Mouse (Mus musculus): Measurements from ENCODE around the gene AI467606. TPM values are rescaled to one million over a fixed set of nuclear protein-coding genes. Genes with fewer than 3 reads are reported as not detected.

The AI467606 gene
- polyA plus RNA-seq, 1 experiment from 2014 or later = 1.5 TPM

DNA sequence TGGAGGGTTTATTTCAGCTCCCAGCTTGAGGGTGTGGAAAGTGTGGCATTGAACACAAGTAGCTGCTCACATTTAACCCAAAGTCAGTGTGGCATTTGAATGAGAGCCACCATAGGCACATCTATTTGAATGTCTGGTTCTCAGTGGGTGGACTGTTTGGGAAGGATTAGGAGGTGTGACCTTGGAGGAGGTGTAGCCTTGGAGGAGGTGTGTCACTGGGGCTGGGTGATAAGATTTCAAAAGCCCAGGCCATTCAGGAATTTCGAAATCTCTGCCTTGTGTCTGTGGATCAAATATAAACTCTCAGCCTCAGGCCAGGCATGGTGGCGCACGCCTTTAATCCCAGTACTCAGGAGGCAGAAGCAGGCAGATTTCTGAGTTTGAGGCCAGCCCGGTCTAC is 7.8 kb downstream of the AI467606 start:
- ATAC-seq = no peak
- Histone ChIP-seq H3K4me3 (replicated peaks) (no peak overlapping the region), H3K27ac (no peak overlapping the region), H3K27me3 (no peaks in the 10 kb centered on the region), H3K9me3 (no peaks in the 10 kb centered on the region), H3K4me2 (replicated peaks) (no peak overlapping the region), H3K4me1 (replicated peaks) (no peaks in the 10 kb centered on the region), H3K36me3 (no peaks in the 10 kb centered on the region), H3K9ac (replicated peaks) (no peak overlapping the region)
- WGBS = 92% methylated on average over 4 of the region's 4 CpGs

DNA sequence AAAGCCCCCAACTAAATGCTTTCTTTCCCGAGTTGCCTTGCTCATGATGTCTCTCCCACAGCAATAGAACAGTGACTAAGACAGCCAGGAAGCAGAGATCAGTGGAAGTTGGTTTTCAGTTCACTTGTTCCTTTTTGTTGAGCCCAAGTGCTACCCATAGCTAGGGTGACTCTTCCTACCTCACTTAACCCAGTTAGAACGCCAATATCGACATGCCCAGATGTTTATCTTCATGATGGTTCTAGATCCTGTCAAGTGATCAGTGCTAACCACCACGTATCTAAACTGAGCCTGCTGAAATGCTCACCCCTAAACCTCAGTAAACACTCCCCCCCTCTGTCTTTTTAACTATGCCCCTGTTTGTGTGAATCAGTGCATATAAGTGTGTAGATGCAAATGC is 8.4 kb downstream of the AI467606 start:
- no peaks in the 10 kb centered on the region for H3K36me3 ChIP-seq
- ATAC-seq = no peak
- no peaks in the 10 kb centered on the region for H3K27me3 ChIP-seq
- no peak overlapping the region for H3K27ac ChIP-seq
- peaks cover 4% of the 10 kb centered on the region for H3K4me1 ChIP-seq (replicated peaks)
- H3K9me3 ChIP-seq = no peaks in the 10 kb centered on the region
- no peak overlapping the region for H3K9ac ChIP-seq (replicated peaks)
- 89% methylated on average over 4 of the region's 4 CpGs for WGBS
- no peak overlapping the region for H3K4me3 ChIP-seq (replicated peaks)
- no peak overlapping the region for H3K4me2 ChIP-seq (replicated peaks)

GRCm38 (mm10) chr7:127101451-127102016 is 10.4 kb downstream of the AI467606 start:
- no peaks in the 10 kb centered on the region for H3K36me3 ChIP-seq
- ATAC-seq = no peak
- H3K4me3 ChIP-seq (replicated peaks) = no peak overlapping the region
- no peak overlapping the region for H3K27ac ChIP-seq
- peaks cover 10% of the 10 kb centered on the region for H3K4me1 ChIP-seq (replicated peaks)
- H3K9me3 ChIP-seq = no peaks in the 10 kb centered on the region
- no peak overlapping the region for H3K9ac ChIP-seq (replicated peaks)
- no peak overlapping the region for H3K4me2 ChIP-seq (replicated peaks)
- H3K27me3 ChIP-seq = no peaks in the 10 kb centered on the region
- WGBS = 46% methylated on average over 2 of the region's 2 CpGs

DNA sequence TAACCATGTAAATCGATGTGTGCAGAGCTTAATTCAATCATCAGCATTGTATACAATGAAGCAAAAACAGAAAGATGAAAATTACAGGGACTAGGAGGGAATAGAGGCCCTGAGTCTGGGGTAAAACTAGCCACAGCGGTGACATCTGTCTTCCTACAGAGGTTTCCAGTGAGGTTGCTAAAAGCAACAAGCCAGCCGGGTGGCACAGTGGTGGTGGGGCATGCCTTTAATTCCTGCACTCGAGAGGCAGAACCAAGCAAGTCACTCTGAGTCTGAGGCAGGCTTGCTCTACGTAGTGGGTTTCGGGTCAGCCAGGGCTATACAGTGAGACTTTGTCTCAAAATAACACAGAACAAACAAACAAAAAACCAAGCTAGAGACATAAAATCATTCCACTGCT is 11.0 kb downstream of the AI467606 start:
- Histone ChIP-seq H3K27ac (no peak overlapping the region), H3K4me1 (replicated peaks) (peaks cover 10% of the 10 kb centered on the region), H3K9me3 (no peaks in the 10 kb centered on the region), H3K4me2 (replicated peaks) (no peak overlapping the region), H3K9ac (replicated peaks) (no peak overlapping the region), H3K36me3 (no peaks in the 10 kb centered on the region), H3K27me3 (no peaks in the 10 kb centered on the region), H3K4me3 (replicated peaks) (no peak overlapping the region)
- 84% methylated on average over 6 of the region's 6 CpGs for WGBS
- ATAC-seq = no peak

GRCm38 (mm10) chr7:127103960-127104359 is 12.8 kb downstream of the AI467606 start:
- Histone ChIP-seq H3K9ac (replicated peaks) (no peak overlapping the region), H3K27ac (peak overlapping the region; percentile 71; the same call in 1 of the 2 replicates), H3K4me2 (replicated peaks) (no peak overlapping the region), H3K4me1 (replicated peaks) (peaks cover 10% of the 10 kb centered on the region), H3K36me3 (no peaks in the 10 kb centered on the region), H3K4me3 (replicated peaks) (no peak overlapping the region), H3K27me3 (no peaks in the 10 kb centered on the region), H3K9me3 (no peaks in the 10 kb centered on the region)
- 0 out of 2 replicates have a peak, but pooled peaks have one; percentile 17 for ATAC-seq
- 67% methylated on average over 6 of the region's 6 CpGs for WGBS

GRCm38 (mm10) chr7:127104560-127105332 is 13.6 kb downstream of the AI467606 start:
- ATAC-seq = peak; percentile 92
- H3K4me1 ChIP-seq (replicated peaks) = peaks cover 10% of the 10 kb centered on the region
- peak overlapping the region; percentile 49 for H3K4me2 ChIP-seq (replicated peaks)
- WGBS = 16% methylated on average over 17 of the region's 17 CpGs
- no peaks in the 10 kb centered on the region for H3K27me3 ChIP-seq
- H3K4me3 ChIP-seq (replicated peaks) = peak overlapping the region; percentile 25
- peak overlapping the region; percentile 51 for H3K9ac ChIP-seq (replicated peaks)
- H3K27ac ChIP-seq = peak overlapping the region; percentile 71
- no peaks in the 10 kb centered on the region for H3K36me3 ChIP-seq
- no peaks in the 10 kb centered on the region for H3K9me3 ChIP-seq

DNA sequence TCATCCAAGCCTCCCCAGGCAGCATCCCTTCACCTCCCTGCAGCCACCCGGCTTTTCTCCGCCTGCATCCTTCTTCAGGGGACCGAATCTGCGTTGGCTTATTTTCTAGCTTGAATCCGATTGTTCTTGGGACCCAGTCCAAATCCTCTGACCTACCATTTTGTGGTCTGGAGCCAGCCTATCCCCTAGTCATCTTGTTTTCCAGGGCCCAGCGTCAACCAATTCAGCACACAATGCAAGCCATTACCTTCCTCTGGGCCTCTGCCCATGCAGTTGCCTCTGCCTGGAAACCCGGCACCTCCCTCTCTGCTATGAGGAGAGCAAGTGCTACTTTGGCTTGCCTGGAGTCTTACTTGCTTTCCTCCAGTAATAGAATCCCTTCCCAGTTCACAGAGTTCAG is 14.4 kb downstream of the AI467606 start:
- Histone ChIP-seq H3K9ac (replicated peaks) (no peak overlapping the region), H3K36me3 (no peaks in the 10 kb centered on the region), H3K9me3 (no peaks in the 10 kb centered on the region), H3K27ac (peak overlapping the region; percentile 71), H3K27me3 (no peaks in the 10 kb centered on the region), H3K4me1 (replicated peaks) (peaks cover 10% of the 10 kb centered on the region), H3K4me3 (replicated peaks) (no peak overlapping the region), H3K4me2 (replicated peaks) (no peak overlapping the region)
- WGBS = 66% methylated on average over 7 of the region's 7 CpGs
- no peak for ATAC-seq

GRCm38 (mm10) chr7:127110239-127111007 is 19.3 kb downstream of the AI467606 start:
- no peak overlapping the region for H3K9ac ChIP-seq (replicated peaks)
- peak; percentile 68 for ATAC-seq
- WGBS = 49% methylated on average over 18 of the region's 18 CpGs

DNA sequence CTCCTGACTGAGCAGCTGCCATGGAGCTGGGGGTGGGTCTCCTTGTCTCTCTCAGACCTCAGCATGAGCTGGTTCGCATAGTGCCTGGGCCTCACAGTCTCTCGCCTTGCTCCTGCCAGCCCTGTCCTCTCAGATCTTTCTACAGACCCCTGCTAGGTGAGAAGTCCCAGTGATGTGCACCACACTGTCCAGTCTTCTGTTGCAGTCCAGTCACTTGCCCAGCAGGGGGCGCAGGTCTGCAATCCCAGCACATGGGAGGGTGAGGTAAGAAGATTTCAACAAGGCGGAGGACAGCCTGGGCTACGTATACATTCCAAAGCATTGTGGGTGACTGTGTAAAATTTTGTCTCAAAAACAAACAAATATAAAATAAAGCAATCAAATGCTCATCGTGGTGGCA is 20.3 kb downstream of the AI467606 start:
- no peak for ATAC-seq
- WGBS = 55% methylated on average over 6 of the region's 6 CpGs

More at GRCm38 (mm10) chr7:127110239-127111007, 19.3 kb downstream of the AI467606 start:
- H3K36me3 ChIP-seq = no peaks in the 10 kb centered on the region
- H3K27me3 ChIP-seq = no peaks in the 10 kb centered on the region
- no peak overlapping the region for H3K4me2 ChIP-seq (replicated peaks)
- H3K4me1 ChIP-seq (replicated peaks) = peaks cover 9% of the 10 kb centered on the region
- no peak overlapping the region for H3K4me3 ChIP-seq (replicated peaks)
- H3K9me3 ChIP-seq = no peaks in the 10 kb centered on the region
- H3K27ac ChIP-seq = no peak overlapping the region

GRCm38 (mm10) chr7:127112251-127112841 is 21.2 kb downstream of the AI467606 start:
- ATAC-seq = no peak
- WGBS = 80% methylated on average over 12 of the region's 12 CpGs
- Histone ChIP-seq H3K27me3 (no peaks in the 10 kb centered on the region), H3K9ac (replicated peaks) (no peak overlapping the region), H3K27ac (no peak overlapping the region), H3K4me1 (replicated peaks) (peaks cover 11% of the 10 kb centered on the region), H3K9me3 (no peaks in the 10 kb centered on the region), H3K4me3 (replicated peaks) (no peak overlapping the region), H3K36me3 (no peaks in the 10 kb centered on the region), H3K4me2 (replicated peaks) (no peak overlapping the region)

More for the DNA sequence above, 20.3 kb downstream of the AI467606 start:
- Histone ChIP-seq H3K4me3 (replicated peaks) (no peak overlapping the region), H3K27me3 (no peaks in the 10 kb centered on the region), H3K4me1 (replicated peaks) (peaks cover 9% of the 10 kb centered on the region), H3K9me3 (no peaks in the 10 kb centered on the region), H3K27ac (no peak overlapping the region), H3K36me3 (no peaks in the 10 kb centered on the region), H3K9ac (replicated peaks) (no peak overlapping the region), H3K4me2 (replicated peaks) (no peak overlapping the region)

GRCm38 (mm10) chr7:127112921-127113597 is 21.9 kb downstream of the AI467606 start:
- no peak overlapping the region for H3K4me3 ChIP-seq (replicated peaks)
- H3K4me1 ChIP-seq (replicated peaks) = peaks cover 11% of the 10 kb centered on the region
- WGBS = 57% methylated on average over 9 of the region's 9 CpGs
- H3K36me3 ChIP-seq = no peaks in the 10 kb centered on the region
- H3K9ac ChIP-seq (replicated peaks) = no peak overlapping the region
- no peak overlapping the region for H3K4me2 ChIP-seq (replicated peaks)
- H3K27ac ChIP-seq = no peak overlapping the region
- no peaks in the 10 kb centered on the region for H3K27me3 ChIP-seq
- no peaks in the 10 kb centered on the region for H3K9me3 ChIP-seq
- no peak for ATAC-seq
